Mouse (Mus musculus) T-helper 1 cell (primary cell): Measurements from ENCODE around the gene Fyttd1.
"Not testable (repeated sequence)": the region's sequence is repeated elsewhere in the genome, so short reads cannot be mapped to it uniquely, and the experiment has no call there.

ENCODE experiments used
- in situ Hi-C: fragments of 300-600 bp; cut with MboI, MseI; formaldehyde crosslinking; loops from one replicate; pipeline ENCODE4 v1.15.1; 2025; ENCODE audit warnings: high pct_unique_total_duplicates

Gene Fyttd1

GRCm38 (mm10) chr16:32877343-32878156 is at the start of gene Fyttd1, which contains the start of gene Rubcn:
Gene Fyttd1, plus strand, starts transcription at chr16:32877500.
Gene Rubcn, minus strand, starts transcription at chr16:32877766.
- in situ Hi-C loops, result no loop called here

- in situ Hi-C loops, result no loop called here
These were observed 48.2 kb upstream of the Fyttd1 start for GRCm38 (mm10) chr16:32829104-32829503.

GRCm38 (mm10) chr16:32831501-32831900 is 45.8 kb upstream of the Fyttd1 start:
- in situ Hi-C loops, result no loop called here

GRCm38 (mm10) chr16:32847103-32847502 is 30.2 kb upstream of the Fyttd1 start:
- in situ Hi-C loops, result no loop called here

GRCm38 (mm10) chr16:32849042-32849830 is 28.1 kb upstream of the Fyttd1 start:
- in situ Hi-C loops, result no loop called here

GRCm38 (mm10) chr16:32853492-32854049 is 23.7 kb upstream of the Fyttd1 start:
- in situ Hi-C loops, result no loop called here

GRCm38 (mm10) chr16:32854050-32854571 is 23.2 kb upstream of the Fyttd1 start:
- in situ Hi-C loops, result no loop called here

- in situ Hi-C loops, result no loop called here
These were observed 20.5 kb upstream of the Fyttd1 start for GRCm38 (mm10) chr16:32856751-32857150.

- in situ Hi-C loops, result no loop called here
These were observed 18.9 kb upstream of the Fyttd1 start for GRCm38 (mm10) chr16:32858356-32858755.

- in situ Hi-C loops, result no loop called here
These were observed 18.3 kb upstream of the Fyttd1 start for GRCm38 (mm10) chr16:32858771-32859636.

- in situ Hi-C loops, result no loop called here
These were observed 15.4 kb upstream of the Fyttd1 start for GRCm38 (mm10) chr16:32861813-32862385.

- in situ Hi-C loops, result no loop called here
These were observed 11.9 kb upstream of the Fyttd1 start for GRCm38 (mm10) chr16:32865401-32865800.

GRCm38 (mm10) chr16:32866713-32867112 is 10.6 kb upstream of the Fyttd1 start:
- in situ Hi-C loops, result no loop called here

- in situ Hi-C loops, result no loop called here
These were observed 9.3 kb upstream of the Fyttd1 start for GRCm38 (mm10) chr16:32867919-32868552.

- in situ Hi-C loops, result no loop called here
These were observed 7.1 kb upstream of the Fyttd1 start for GRCm38 (mm10) chr16:32870231-32870630.

- in situ Hi-C loops, result no loop called here
These were observed 3.9 kb upstream of the Fyttd1 start for GRCm38 (mm10) chr16:32873366-32873765.

GRCm38 (mm10) chr16:32875281-32875680 is 2.0 kb upstream of the Fyttd1 start:
- in situ Hi-C loops, result not testable (repeated sequence)

- in situ Hi-C loops, result no loop called here
These were observed 1.5 kb upstream of the Fyttd1 start for GRCm38 (mm10) chr16:32875847-32876246.

- in situ Hi-C loops, result no loop called here
These were observed 469 bp upstream of the Fyttd1 start for GRCm38 (mm10) chr16:32876831-32877230.

- in situ Hi-C loops, result no loop called here
These were observed 878 bp downstream of the Fyttd1 start for GRCm38 (mm10) chr16:32878157-32878598.
